Mouse (Mus musculus): Measurements from ENCODE around the gene Kcnc3. TPM values are rescaled to one million over a fixed set of nuclear protein-coding genes. Genes with fewer than 3 reads are reported as not detected.
A peak's percentile ranks its signal among the peaks of the same experiment; 100 is the strongest.

Gene Kcnc3
- polyA plus RNA-seq, 2 experiments, result 0.23 to 2.7 TPM

DNA sequence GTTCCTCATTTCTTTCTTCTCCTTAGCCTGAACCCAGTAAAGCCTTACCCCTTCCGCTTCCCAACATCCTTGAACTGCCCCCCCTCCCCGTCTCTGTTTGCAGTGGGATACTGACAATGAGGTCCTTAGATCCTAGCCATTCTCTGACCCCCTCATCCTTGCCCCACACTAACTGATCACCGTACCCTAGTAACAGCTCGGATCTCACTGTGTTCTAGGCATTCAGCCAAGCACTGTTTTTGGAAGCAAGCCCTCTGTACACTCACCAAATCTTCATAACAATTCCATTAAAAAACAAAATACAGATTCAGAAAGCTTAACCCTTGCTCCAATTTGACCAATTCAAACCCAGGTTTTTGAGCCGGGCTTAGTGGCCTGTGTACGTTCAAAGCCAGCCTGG is 3.8 kb downstream of the Kcnc3 start:
- Histone ChIP-seq H3K4me1 (ENCODE audit: control insufficient read depth, insufficient read depth, low read length) (peaks cover 8% of the 10 kb centered on the region; the same call in 1 of the 2 replicates), H3K36me3 (ENCODE audit: control insufficient read depth, insufficient read depth, low read length) (no peaks in the 10 kb centered on the region), H3K27ac (replicated peaks; ENCODE audit: low read depth, low read length) (no peak overlapping the region), H3K9ac (ENCODE audit: low read depth, low read length, severe bottlenecking) (no peak overlapping the region), H3K9me3 (ENCODE audit: control insufficient read depth, low read length) (no peaks in the 10 kb centered on the region), H3K27me3 (ENCODE audit: control insufficient read depth, insufficient read depth, low read length) (peaks cover 41% of the 10 kb centered on the region), H3K4me3 (replicated peaks; ENCODE audit: low read length) (no peak overlapping the region), H3K4me2 (replicated peaks; ENCODE audit: low read depth, low read length, severe bottlenecking) (peak overlapping the region; percentile 10; the same call in 1 of the 2 replicates)
- DNase-seq (ENCODE audit: low spot score) (no peak), ATAC-seq (ENCODE audit: low FRiP score, low read depth) (no peak)
- WGBS, result 68% methylated on average over 6 of the region's 6 CpGs
- TF ChIP-seq POLR2A (IDR thresholded peaks at IDR 0.05; ENCODE audit: borderline replicate concordance, extremely low read depth, insufficient read depth, insufficient read length), result no peak

DNA sequence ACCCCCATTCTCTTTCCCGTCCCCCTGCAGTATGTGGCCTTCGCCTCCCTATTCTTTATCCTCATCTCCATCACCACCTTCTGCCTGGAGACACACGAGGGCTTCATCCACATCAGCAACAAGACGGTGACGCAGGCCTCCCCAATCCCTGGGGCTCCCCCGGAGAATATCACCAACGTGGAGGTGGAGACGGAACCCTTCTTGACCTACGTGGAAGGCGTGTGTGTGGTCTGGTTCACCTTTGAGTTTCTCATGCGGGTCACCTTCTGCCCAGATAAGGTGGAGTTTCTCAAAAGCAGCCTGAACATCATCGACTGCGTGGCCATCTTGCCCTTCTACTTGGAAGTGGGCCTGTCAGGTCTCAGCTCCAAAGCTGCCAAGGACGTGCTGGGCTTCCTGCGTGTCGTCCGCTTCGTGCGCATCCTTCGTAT is 4.7 kb downstream of the Kcnc3 start:
- H3K27ac ChIP-seq (replicated peaks; ENCODE audit: low read depth, low read length), result no peak overlapping the region
- H3K4me2 ChIP-seq (replicated peaks; ENCODE audit: low read depth, low read length, severe bottlenecking), result no peak overlapping the region
- DNase-seq (ENCODE audit: low spot score) (no peak), ATAC-seq (ENCODE audit: low FRiP score, low read depth) (no peak)
- TF ChIP-seq POLR2A (IDR thresholded peaks at IDR 0.05; ENCODE audit: borderline replicate concordance, extremely low read depth, insufficient read depth, insufficient read length), result no peak
- peaks cover 6% of the 10 kb centered on the region; the same call in 1 of the 2 replicates for H3K4me1 ChIP-seq (ENCODE audit: control insufficient read depth, insufficient read depth, low read length)
- 92% methylated on average over 20 of the region's 20 CpGs for WGBS
- no peak overlapping the region for H3K9ac ChIP-seq (ENCODE audit: low read depth, low read length, severe bottlenecking)
- H3K27me3 ChIP-seq (ENCODE audit: control insufficient read depth, insufficient read depth, low read length), result peaks cover 33% of the 10 kb centered on the region
- no peak overlapping the region for H3K4me3 ChIP-seq (replicated peaks; ENCODE audit: low read length)
- no peaks in the 10 kb centered on the region for H3K9me3 ChIP-seq (ENCODE audit: control insufficient read depth, low read length)
- no peaks in the 10 kb centered on the region for H3K36me3 ChIP-seq (ENCODE audit: control insufficient read depth, insufficient read depth, low read length)

DNA sequence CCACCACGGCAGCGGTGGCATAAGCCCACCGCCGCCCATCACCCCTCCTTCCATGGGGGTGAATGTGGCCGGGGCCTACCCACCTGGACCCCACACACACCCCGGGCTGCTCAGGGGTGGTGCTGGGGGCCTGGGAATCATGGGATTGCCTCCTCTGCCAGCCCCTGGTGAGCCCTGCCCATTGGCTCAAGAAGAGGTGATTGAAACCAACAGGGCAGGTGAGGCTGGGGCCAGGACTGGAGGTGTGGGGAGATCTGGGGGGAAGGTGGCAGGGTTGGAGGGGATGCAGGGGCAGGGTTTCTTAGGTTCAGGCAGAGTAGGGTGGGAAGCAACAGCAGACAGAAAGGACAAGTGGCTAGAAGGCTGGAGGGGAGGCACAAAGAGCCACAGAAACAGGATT is 5.6 kb downstream of the Kcnc3 start:
- no peak overlapping the region for H3K27ac ChIP-seq (replicated peaks; ENCODE audit: low read depth, low read length)
- peaks cover 6% of the 10 kb centered on the region; the same call in 1 of the 2 replicates for H3K4me1 ChIP-seq (ENCODE audit: control insufficient read depth, insufficient read depth, low read length)
- no peak for TF ChIP-seq POLR2A (IDR thresholded peaks at IDR 0.05; ENCODE audit: borderline replicate concordance, extremely low read depth, insufficient read depth, insufficient read length)
- DNase-seq (ENCODE audit: low spot score), result no peak
- no peak for ATAC-seq (ENCODE audit: low FRiP score, low read depth)
- H3K4me2 ChIP-seq (replicated peaks; ENCODE audit: low read depth, low read length, severe bottlenecking), result no peak overlapping the region
- H3K9me3 ChIP-seq (ENCODE audit: control insufficient read depth, low read length), result no peaks in the 10 kb centered on the region
- no peak overlapping the region for H3K4me3 ChIP-seq (replicated peaks; ENCODE audit: low read length)
- H3K36me3 ChIP-seq (ENCODE audit: control insufficient read depth, insufficient read depth, low read length), result no peaks in the 10 kb centered on the region
- H3K27me3 ChIP-seq (ENCODE audit: control insufficient read depth, insufficient read depth, low read length), result peaks cover 34% of the 10 kb centered on the region
- WGBS, result 83% methylated on average over 6 of the region's 6 CpGs
- H3K9ac ChIP-seq (ENCODE audit: low read depth, low read length, severe bottlenecking), result no peak overlapping the region

DNA sequence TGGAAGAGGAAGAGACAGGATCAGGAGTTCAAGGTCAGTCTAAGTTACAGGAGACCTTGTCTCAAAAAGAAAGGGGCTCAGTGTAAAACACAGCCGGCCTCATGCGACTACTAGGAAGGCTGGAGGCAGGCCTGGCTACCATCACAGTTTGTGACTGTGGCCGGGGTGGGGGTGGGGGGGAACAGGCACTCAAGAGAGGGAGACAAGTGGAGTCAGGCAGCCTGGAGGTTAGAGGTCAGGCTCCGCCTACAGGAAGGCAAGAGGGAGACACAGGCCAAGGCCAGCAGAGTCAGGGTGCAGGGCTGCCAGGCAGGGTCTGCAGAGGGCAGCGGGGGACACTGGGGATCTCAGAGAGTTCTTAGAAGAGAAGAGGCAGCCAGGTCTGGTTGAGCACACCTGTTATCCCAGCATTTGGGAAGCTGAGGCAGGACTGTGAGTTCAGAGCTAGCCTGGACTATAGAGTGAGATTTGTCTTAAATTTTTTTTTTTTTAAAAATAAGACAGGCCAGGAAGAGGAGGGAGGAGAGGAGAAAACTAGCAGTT is 6.6 kb downstream of the Kcnc3 start:
- no peak for ATAC-seq (ENCODE audit: low FRiP score, low read depth)
- TF ChIP-seq POLR2A (IDR thresholded peaks at IDR 0.05; ENCODE audit: borderline replicate concordance, extremely low read depth, insufficient read depth, insufficient read length), result no peak
- Histone ChIP-seq H3K9me3 (ENCODE audit: control insufficient read depth, low read length) (no peaks in the 10 kb centered on the region), H3K4me3 (replicated peaks; ENCODE audit: low read length) (no peak overlapping the region), H3K27me3 (ENCODE audit: control insufficient read depth, insufficient read depth, low read length) (peaks cover 32% of the 10 kb centered on the region), H3K4me2 (replicated peaks; ENCODE audit: low read depth, low read length, severe bottlenecking) (no peak overlapping the region), H3K27ac (replicated peaks; ENCODE audit: low read depth, low read length) (no peak overlapping the region), H3K9ac (ENCODE audit: low read depth, low read length, severe bottlenecking) (no peak overlapping the region), H3K4me1 (ENCODE audit: control insufficient read depth, insufficient read depth, low read length) (peaks cover 6% of the 10 kb centered on the region; the same call in 1 of the 2 replicates), H3K36me3 (ENCODE audit: control insufficient read depth, insufficient read depth, low read length) (no peaks in the 10 kb centered on the region)
- DNase-seq (ENCODE audit: low spot score), result no peak
- WGBS, result 57% methylated on average over 5 of the region's 5 CpGs

DNA sequence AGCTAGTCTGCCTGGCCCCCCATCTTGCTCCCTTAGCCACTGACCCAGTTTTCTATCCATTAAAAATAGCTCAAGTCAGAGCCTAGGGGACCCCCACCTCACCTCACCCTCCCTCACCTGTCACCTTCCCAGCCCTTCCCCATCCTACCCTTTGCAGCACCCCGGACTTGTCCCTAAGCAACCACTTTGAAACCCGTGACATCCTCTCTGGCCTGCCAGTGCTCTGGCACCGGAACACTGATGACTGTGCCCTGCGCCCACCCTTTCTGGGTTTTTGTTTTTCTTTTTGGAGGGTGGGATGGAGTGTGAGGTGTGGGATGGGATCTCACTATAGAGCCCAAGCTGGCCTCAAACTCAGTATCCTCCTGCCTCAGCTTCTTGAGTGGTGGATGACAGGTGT is 7.2 kb downstream of the Kcnc3 start:
- ATAC-seq (ENCODE audit: low FRiP score, low read depth) (no peak), DNase-seq (ENCODE audit: low spot score) (no peak)
- peaks cover 32% of the 10 kb centered on the region for H3K27me3 ChIP-seq (ENCODE audit: control insufficient read depth, insufficient read depth, low read length)
- no peak overlapping the region for H3K4me3 ChIP-seq (replicated peaks; ENCODE audit: low read length)
- no peaks in the 10 kb centered on the region for H3K36me3 ChIP-seq (ENCODE audit: control insufficient read depth, insufficient read depth, low read length)
- no peak overlapping the region for H3K27ac ChIP-seq (replicated peaks; ENCODE audit: low read depth, low read length)
- peaks cover 6% of the 10 kb centered on the region; the same call in 1 of the 2 replicates for H3K4me1 ChIP-seq (ENCODE audit: control insufficient read depth, insufficient read depth, low read length)
- no peak overlapping the region for H3K9ac ChIP-seq (ENCODE audit: low read depth, low read length, severe bottlenecking)
- no peak for TF ChIP-seq POLR2A (IDR thresholded peaks at IDR 0.05; ENCODE audit: borderline replicate concordance, extremely low read depth, insufficient read depth, insufficient read length)
- H3K4me2 ChIP-seq (replicated peaks; ENCODE audit: low read depth, low read length, severe bottlenecking), result no peak overlapping the region
- WGBS, result 83% methylated on average over 4 of the region's 4 CpGs
- H3K9me3 ChIP-seq (ENCODE audit: control insufficient read depth, low read length), result no peaks in the 10 kb centered on the region
